Mouse (Mus musculus): ENCODE measurements around the gene Kcnq1.

Gene Kcnq1

GRCm38 (mm10) chr7:143433331-143433730 is 327.2 kb downstream of the Kcnq1 start:
- DNase-seq: peak; percentile 40

- DNase-seq: no peak
Measured at GRCm38 (mm10) chr7:143437231-143437893, 331.2 kb downstream of the Kcnq1 start.

- peak; percentile 12 for DNase-seq
Measured at GRCm38 (mm10) chr7:143437894-143438581, 331.9 kb downstream of the Kcnq1 start.

- DNase-seq: no peak
Measured at GRCm38 (mm10) chr7:143438965-143439364, 332.8 kb downstream of the Kcnq1 start.

- DNase-seq: no peak
Measured at GRCm38 (mm10) chr7:143444580-143444954, 338.4 kb downstream of the Kcnq1 start.

GRCm38 (mm10) chr7:143444955-143445648 is 338.9 kb downstream of the Kcnq1 start:
- no peak for DNase-seq

GRCm38 (mm10) chr7:143445651-143446460 is 339.7 kb downstream of the Kcnq1 start:
- DNase-seq: peak; percentile 22

- DNase-seq: no peak
Measured at GRCm38 (mm10) chr7:143447130-143447529, 341.0 kb downstream of the Kcnq1 start.

GRCm38 (mm10) chr7:143458963-143459331 is 352.8 kb downstream of the Kcnq1 start:
- no peak for DNase-seq

GRCm38 (mm10) chr7:143459332-143460211 is 353.4 kb downstream of the Kcnq1 start:
- DNase-seq: no peak

GRCm38 (mm10) chr7:143460217-143460834 is 354.2 kb downstream of the Kcnq1 start:
- no peak for DNase-seq

- peak; percentile 86 for DNase-seq
Measured at GRCm38 (mm10) chr7:143460874-143461273, 354.7 kb downstream of the Kcnq1 start, which contains the start of gene Cdkn1c. Cdkn1c (minus strand) TSS chr7:143461050.

GRCm38 (mm10) chr7:143461294-143461870 is 355.2 kb downstream of the Kcnq1 start:
- no peak for DNase-seq

GRCm38 (mm10) chr7:143461920-143462319 is 355.8 kb downstream of the Kcnq1 start:
- DNase-seq: no peak

- DNase-seq: no peak
Measured at GRCm38 (mm10) chr7:143462516-143462915, 356.4 kb downstream of the Kcnq1 start.

GRCm38 (mm10) chr7:143463865-143464415 is 357.8 kb downstream of the Kcnq1 start:
- peak; percentile 79 for DNase-seq

GRCm38 (mm10) chr7:143464811-143465560 is 358.8 kb downstream of the Kcnq1 start:
- peak; percentile 54 for DNase-seq

GRCm38 (mm10) chr7:143466099-143466677 is 360.0 kb downstream of the Kcnq1 start:
- DNase-seq: peak; percentile 86

- DNase-seq: no peak
Measured at GRCm38 (mm10) chr7:143467714-143468113, 361.6 kb downstream of the Kcnq1 start.

GRCm38 (mm10) chr7:143469946-143470345 is 363.8 kb downstream of the Kcnq1 start:
- DNase-seq: peak; percentile 76

Measured in kidney, adult 18-20 months (tissue).